Mouse (Mus musculus) embryo, embryonic 11.5 days (tissue): ENCODE results near the gene Zfp384.

Source experiments
- DNase-seq: peaks from one replicate; pipeline ENCODE4 v3.0.0-alpha.2; 2012; ENCODE audit warnings: low read depth, low spot score

The Zfp384 gene

DNA sequence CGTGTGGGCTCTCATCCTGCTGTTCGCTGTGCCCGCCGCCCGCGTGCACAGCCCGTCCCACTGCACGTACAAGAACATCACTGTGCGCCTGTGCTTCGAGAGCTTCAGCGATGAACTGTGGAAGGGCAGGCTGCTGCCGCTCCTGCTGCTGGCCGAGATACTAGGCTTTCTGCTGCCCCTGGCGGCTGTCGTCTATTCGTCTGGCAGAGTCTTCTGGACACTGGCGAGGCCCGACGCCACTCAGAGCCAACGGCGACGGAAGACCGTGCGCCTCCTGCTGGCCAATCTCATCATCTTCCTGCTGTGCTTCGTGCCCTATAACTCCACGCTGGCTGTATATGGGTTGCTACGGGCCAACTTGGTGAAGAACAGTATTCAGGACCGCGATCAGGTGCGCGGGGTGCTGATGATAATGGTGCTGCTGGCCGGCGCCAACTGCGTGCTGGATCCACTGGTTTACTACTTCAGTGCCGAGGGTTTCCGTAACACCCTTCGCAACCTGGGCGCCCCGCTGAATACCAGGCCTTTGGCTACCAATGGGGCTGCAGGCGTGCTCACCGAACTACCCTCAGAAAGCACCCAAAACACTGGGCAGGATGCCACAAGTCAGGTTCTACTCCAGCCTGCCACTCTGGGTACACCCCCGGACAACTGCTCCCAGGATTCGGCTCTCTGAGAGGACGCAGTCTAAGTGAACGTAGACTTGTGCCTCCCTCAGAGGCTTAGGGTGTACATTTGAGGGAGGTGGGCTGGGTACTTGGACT is 73.0 kb downstream of the Zfp384 start:
- DNase-seq = peak; percentile 92

DNA sequence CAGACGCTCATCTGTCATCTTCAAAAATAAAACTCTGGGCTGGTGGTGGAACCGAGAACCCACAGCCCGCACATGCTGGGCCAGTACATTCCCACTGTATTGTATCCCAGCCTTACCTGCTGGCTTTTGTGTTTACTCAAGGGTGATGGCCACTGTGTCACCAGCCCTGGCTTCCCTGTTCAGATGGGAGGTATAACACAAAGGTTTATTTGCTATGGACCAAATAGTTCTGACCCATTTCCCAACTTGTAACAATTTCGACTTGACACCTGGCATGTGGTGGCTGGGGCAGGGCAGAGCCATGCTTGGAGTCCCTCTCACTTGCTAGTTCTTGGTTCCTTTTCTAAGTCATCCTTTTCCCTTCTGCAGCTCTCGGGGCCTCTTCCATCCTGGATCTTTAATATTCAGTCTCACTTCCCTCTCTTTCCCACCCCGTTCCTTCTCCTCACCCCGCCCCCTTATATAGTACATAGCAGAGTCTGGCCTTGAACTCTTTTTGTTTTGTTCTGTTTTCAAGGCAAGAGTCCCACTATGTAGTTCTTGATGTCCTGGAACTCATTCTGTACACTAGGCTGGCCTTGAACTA is 73.9 kb downstream of the Zfp384 start:
- DNase-seq = no peak

DNA sequence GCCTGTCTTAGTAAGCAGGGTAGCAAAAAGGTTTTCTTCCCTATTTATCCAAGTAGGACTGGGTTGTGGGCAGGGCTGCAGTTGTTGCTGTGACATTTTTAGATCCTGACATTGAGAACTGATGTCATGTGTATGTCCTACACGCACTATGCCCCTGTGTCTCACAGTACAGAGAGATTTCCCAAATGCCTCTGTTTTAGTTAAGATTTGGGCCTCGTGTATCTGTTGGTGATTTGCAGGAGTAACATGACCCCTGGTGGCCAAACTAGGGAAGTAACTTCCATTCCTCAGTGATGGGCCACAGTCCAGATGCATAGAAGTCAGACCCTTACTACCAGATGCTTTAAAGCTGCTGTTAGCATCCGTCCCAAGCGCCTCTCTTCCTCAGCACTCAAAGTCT is 75.5 kb downstream of the Zfp384 start:
- no peak for DNase-seq
